Mouse (Mus musculus) limb, embryonic 15.5 days (tissue): ENCODE measurements around the gene Olfr65. TPM values are rescaled to one million over a fixed set of nuclear protein-coding genes. Genes with fewer than 3 reads are reported as not detected.

ENCODE experiments used
- ATAC-seq: fragments of 200-750 bp; cut with Nextera tagmentation; 2 replicates; pipeline ENCODE4 v1.8.0; 2017; ENCODE audit warnings: low read depth, moderate TSS enrichment; ENCODE audit not compliant: insufficient number of reproducible peaks, low FRiP score, low TSS enrichment
- H3K27ac ChIP-seq: fragments of 300-500 bp; sonication (generic); 2 replicates; pipeline ENCODE4 v1.5.1; 2015; ENCODE audit warnings: moderate library complexity, mild to moderate bottlenecking, inconsistent platforms
- H3K27me3 ChIP-seq: fragments of 300-500 bp; sonication (generic); 2 replicates; pipeline ENCODE4 v1.6.1; 2015; ENCODE audit warnings: inconsistent platforms
- H3K36me3 ChIP-seq: fragments of 300-500 bp; sonication (generic); 2 replicates; pipeline ENCODE4 v1.6.1; 2015; ENCODE audit warnings: inconsistent platforms
- H3K4me1 ChIP-seq: fragments of 300-500 bp; sonication (generic); 2 replicates; pipeline ENCODE4 v1.6.1; 2015; ENCODE audit warnings: inconsistent platforms
- H3K4me2 ChIP-seq: fragments of 300-500 bp; sonication (generic); 2 replicates; pipeline ENCODE4 v1.6.1; 2015; ENCODE audit warnings: mild to moderate bottlenecking, inconsistent platforms
- H3K4me3 ChIP-seq: fragments of 300-500 bp; sonication (generic); 2 replicates; pipeline ENCODE4 v1.5.1; 2015; ENCODE audit warnings: mild to moderate bottlenecking, inconsistent platforms
- H3K9ac ChIP-seq: fragments of 300-500 bp; sonication (generic); 2 replicates; pipeline ENCODE4 v1.6.1; 2015; ENCODE audit warnings: inconsistent platforms
- H3K9me3 ChIP-seq: fragments of 300-500 bp; sonication (generic); 2 replicates; pipeline ENCODE4 v1.6.1; 2016; ENCODE audit warnings: inconsistent platforms
- WGBS: fragments of 180-500 bp; shearing (Covaris S2); methylation state at CpG from one replicate; pipeline ENCODE4 v1.1.7; 2015; 5-methylcytosine and 5-hydroxymethylcytosine counted together
- polyA plus RNA-seq: library from polyadenylated mRNA; unstranded; fragments of >200 nt; fragmentation: Nextera tagmentation; extraction: Ambion mirVana; gene quantifications from 2 replicates; pipeline ENCODE4 v1.2.1, GENCODE M21; 2015

Gene Olfr65
- not detected in 2 replicates for polyA plus RNA-seq

DNA sequence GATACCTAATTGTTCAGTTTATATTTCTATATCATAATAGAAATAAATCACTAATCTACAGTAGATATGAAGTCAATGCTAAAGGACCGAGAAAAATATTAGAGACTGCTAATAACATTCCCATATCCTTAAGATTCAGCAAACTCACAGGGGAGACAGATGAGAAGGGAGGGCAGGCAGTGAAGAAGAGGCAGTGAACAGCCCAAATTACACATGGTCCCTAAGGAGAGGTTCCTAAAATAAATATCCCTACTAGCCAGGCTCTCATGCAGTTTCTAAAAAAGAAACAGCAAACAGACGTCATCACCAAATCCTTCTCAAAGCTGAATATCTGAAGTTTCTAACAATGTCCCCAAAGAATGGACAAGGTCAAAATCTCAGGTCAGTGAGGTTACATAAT, at the start of gene Olfr65:
Gene Olfr65 (plus strand): TSS at position 301 of the 400 bp plus-strand sequence.
- ATAC-seq, result no peak
- 81% methylated on average over 2 of the region's 2 CpGs for WGBS
- no peak within 1 kb of the TSS for H3K4me2 ChIP-seq

GRCm38 (mm10) chr7:103854669-103855068, 48.6 kb upstream of the Olfr65 start:
- H3K27ac ChIP-seq, result no peak overlapping the region
- ATAC-seq, result no peak
- H3K36me3 ChIP-seq, result no peaks in the 10 kb centered on the region
- H3K9me3 ChIP-seq, result no peaks in the 10 kb centered on the region
- H3K27me3 ChIP-seq, result no peaks in the 10 kb centered on the region
- H3K4me2 ChIP-seq, result no peak overlapping the region
- no peak overlapping the region for H3K9ac ChIP-seq
- H3K4me3 ChIP-seq, result no peak overlapping the region
- 72% methylated on average over 1 of the region's 1 CpGs for WGBS
- no peaks in the 10 kb centered on the region for H3K4me1 ChIP-seq

More for the DNA sequence above, at the start of gene Olfr65:
- Histone ChIP-seq H3K27me3 (no peaks in the 10 kb centered on the region), H3K27ac (no peak within 1 kb of the TSS), H3K9me3 (no peaks in the 10 kb centered on the region), H3K36me3 (no peaks in the 10 kb centered on the region), H3K4me1 (no peaks in the 10 kb centered on the region), H3K4me3 (no peak within 1 kb of the TSS), H3K9ac (no peak within 1 kb of the TSS)

- Histone ChIP-seq H3K4me2 (no peak overlapping the region), H3K9ac (no peak overlapping the region), H3K27me3 (no peaks in the 10 kb centered on the region), H3K9me3 (no peaks in the 10 kb centered on the region), H3K27ac (no peak overlapping the region), H3K4me3 (no peak overlapping the region), H3K36me3 (no peaks in the 10 kb centered on the region), H3K4me1 (no peaks in the 10 kb centered on the region)
- WGBS, result 58% methylated on average over 2 of the region's 2 CpGs
- no peak for ATAC-seq
Observed at GRCm38 (mm10) chr7:103859076-103859475, 44.2 kb upstream of the Olfr65 start.

- no peak overlapping the region for H3K9ac ChIP-seq
- no peaks in the 10 kb centered on the region for H3K9me3 ChIP-seq
- no peaks in the 10 kb centered on the region for H3K36me3 ChIP-seq
- no peaks in the 10 kb centered on the region for H3K27me3 ChIP-seq
- no peak for ATAC-seq
- H3K27ac ChIP-seq, result no peak overlapping the region
- H3K4me1 ChIP-seq, result no peaks in the 10 kb centered on the region
- WGBS, result 47% methylated on average over 1 of the region's 1 CpGs
- no peak overlapping the region for H3K4me2 ChIP-seq
- H3K4me3 ChIP-seq, result no peak overlapping the region
Observed at GRCm38 (mm10) chr7:103860855-103861254, 42.4 kb upstream of the Olfr65 start.

- Histone ChIP-seq H3K36me3 (no peaks in the 10 kb centered on the region), H3K27ac (no peak overlapping the region), H3K9ac (no peak overlapping the region), H3K4me2 (no peak overlapping the region), H3K4me3 (no peak overlapping the region), H3K4me1 (no peaks in the 10 kb centered on the region), H3K27me3 (no peaks in the 10 kb centered on the region), H3K9me3 (no peaks in the 10 kb centered on the region)
- ATAC-seq, result no peak
- WGBS, result 70% methylated on average over 3 of the region's 3 CpGs
Observed at GRCm38 (mm10) chr7:103861531-103861930, 41.8 kb upstream of the Olfr65 start.

GRCm38 (mm10) chr7:103865716-103866115, 37.6 kb upstream of the Olfr65 start:
- no peak for ATAC-seq
- no peaks in the 10 kb centered on the region for H3K27me3 ChIP-seq

DNA sequence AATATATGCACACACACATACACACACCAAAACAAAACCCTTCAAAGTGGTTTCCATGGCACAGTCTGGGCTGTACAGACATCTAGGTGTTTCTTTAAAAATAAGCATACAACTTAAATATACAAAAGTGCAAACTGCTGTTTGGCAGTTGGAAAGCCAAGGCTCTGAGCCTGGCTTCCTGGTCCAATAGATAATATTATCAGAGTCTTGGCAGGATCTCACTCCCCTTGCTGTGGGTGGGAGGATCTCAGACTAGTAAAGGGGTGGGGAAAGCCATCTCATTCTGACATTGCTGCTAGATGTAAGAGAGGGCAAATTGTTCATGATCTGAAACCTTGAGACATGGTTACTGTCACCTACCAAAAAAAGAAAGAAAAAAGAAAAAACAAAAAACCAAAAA, 32.6 kb upstream of the Olfr65 start:
- H3K27me3 ChIP-seq, result no peaks in the 10 kb centered on the region
- no peaks in the 10 kb centered on the region for H3K9me3 ChIP-seq
- no peaks in the 10 kb centered on the region for H3K4me1 ChIP-seq
- no peak overlapping the region for H3K27ac ChIP-seq
- no peak overlapping the region for H3K9ac ChIP-seq
- no peak overlapping the region for H3K4me3 ChIP-seq
- no peak overlapping the region for H3K4me2 ChIP-seq
- no peak for ATAC-seq
- no peaks in the 10 kb centered on the region for H3K36me3 ChIP-seq

More at GRCm38 (mm10) chr7:103865716-103866115, 37.6 kb upstream of the Olfr65 start:
- Histone ChIP-seq H3K27ac (no peak overlapping the region), H3K9ac (no peak overlapping the region), H3K9me3 (no peaks in the 10 kb centered on the region), H3K4me3 (no peak overlapping the region), H3K4me2 (no peak overlapping the region), H3K4me1 (no peaks in the 10 kb centered on the region), H3K36me3 (no peaks in the 10 kb centered on the region)

DNA sequence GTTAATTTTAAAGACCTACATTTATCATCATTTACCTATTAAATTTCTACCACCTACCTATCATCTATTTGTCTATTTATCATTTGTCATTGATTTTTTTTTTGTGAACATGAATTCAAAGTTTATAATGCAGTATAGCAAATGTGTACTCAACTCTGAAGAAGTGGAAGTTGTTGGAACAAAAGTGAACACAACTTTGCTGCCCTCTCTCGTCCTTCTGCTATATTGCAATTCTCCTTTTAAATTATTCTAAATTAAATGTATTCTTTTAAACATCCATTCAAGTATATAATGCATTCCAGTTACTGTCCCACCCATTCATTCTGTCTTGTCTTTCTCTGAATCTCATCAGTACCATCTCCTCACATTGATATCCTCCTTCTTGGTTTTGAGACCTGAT, 30.2 kb upstream of the Olfr65 start:
- Histone ChIP-seq H3K36me3 (no peaks in the 10 kb centered on the region), H3K4me1 (no peaks in the 10 kb centered on the region), H3K27me3 (no peaks in the 10 kb centered on the region), H3K4me3 (no peak overlapping the region), H3K9ac (no peak overlapping the region), H3K9me3 (no peaks in the 10 kb centered on the region), H3K4me2 (no peak overlapping the region), H3K27ac (no peak overlapping the region)
- WGBS, result 11% methylated on average over 1 of the region's 1 CpGs
- no peak for ATAC-seq

DNA sequence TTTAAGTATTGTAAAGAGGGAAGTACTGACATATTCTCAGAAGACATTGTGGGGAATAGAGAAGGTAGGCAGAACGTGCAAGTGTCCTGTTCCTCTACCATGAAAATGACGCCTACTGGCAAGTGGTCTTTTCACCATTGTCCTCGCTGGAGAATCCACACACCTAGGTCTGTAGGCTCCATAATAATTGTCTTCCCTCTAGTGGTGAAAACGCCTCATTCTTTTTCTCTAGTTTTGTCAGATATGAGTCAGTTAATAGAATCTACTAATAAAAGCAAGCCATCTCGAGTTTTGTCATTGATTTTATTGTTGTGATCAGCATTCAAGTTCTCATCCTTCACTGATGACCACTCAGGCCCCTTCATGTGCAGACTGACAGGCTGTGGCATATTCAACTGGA, 28.8 kb upstream of the Olfr65 start:
- no peak for ATAC-seq
- Histone ChIP-seq H3K36me3 (no peaks in the 10 kb centered on the region), H3K9ac (no peak overlapping the region), H3K4me2 (no peak overlapping the region), H3K4me3 (no peak overlapping the region), H3K27ac (no peak overlapping the region), H3K4me1 (no peaks in the 10 kb centered on the region), H3K9me3 (no peaks in the 10 kb centered on the region), H3K27me3 (no peaks in the 10 kb centered on the region)
- WGBS, result 41% methylated on average over 5 of the region's 5 CpGs

DNA sequence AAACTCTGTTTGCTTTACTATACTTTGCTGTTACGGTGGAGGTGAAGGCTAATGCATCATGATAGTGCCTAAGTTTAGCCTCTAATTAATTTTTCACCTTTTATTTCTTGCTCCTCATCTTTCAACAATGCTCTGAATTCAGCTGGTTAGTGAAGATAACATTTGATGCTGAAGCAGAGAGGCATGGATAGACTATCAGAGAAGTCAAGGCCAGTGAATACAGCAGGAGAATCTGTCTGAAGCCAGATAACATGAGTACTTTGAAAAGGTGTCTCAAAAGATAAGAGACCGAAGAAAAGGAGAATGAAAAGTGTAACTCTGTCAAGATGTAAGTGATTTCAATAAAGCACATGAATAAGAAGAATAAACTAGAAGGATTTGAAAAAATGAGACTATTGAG, 26.2 kb upstream of the Olfr65 start:
- no peak for ATAC-seq

GRCm38 (mm10) chr7:103886152-103886551, 17.1 kb upstream of the Olfr65 start, which contains the start of gene Olfr66:
Olfr66 (minus strand) TSS chr7:103886252.
- Histone ChIP-seq H3K9ac (no peak within 1 kb of the TSS), H3K9me3 (no peaks in the 10 kb centered on the region), H3K4me2 (no peak within 1 kb of the TSS), H3K36me3 (no peaks in the 10 kb centered on the region), H3K4me3 (no peak within 1 kb of the TSS), H3K4me1 (no peaks in the 10 kb centered on the region), H3K27me3 (no peaks in the 10 kb centered on the region), H3K27ac (no peak within 1 kb of the TSS)
- ATAC-seq, result no peak

More for the DNA sequence above, 26.2 kb upstream of the Olfr65 start:
- WGBS, result 77% methylated on average over 2 of the region's 2 CpGs
- Histone ChIP-seq H3K9me3 (no peaks in the 10 kb centered on the region), H3K4me1 (no peaks in the 10 kb centered on the region), H3K4me2 (no peak overlapping the region), H3K27me3 (no peaks in the 10 kb centered on the region), H3K9ac (no peak overlapping the region), H3K4me3 (no peak overlapping the region), H3K36me3 (no peaks in the 10 kb centered on the region), H3K27ac (no peak overlapping the region)

DNA sequence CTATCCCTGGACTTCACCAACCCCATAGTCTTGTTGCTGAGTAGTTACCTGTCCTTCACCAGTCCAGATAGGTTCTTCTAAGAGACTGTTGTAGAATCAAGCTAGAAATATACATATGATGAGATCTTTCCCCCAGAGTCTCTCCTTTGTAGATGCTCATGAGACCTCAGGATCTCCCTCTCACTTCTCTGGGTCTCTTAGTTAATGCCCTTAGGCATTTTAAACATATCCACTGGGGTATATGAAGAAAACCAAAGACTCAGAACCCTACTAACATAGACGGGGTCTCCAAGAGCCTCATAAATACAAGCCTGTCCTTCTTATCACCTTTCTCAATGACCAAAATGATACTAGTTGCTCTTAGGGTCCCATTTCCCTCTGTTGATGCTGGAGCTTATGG, 8.9 kb upstream of the Olfr65 start, which contains the start of gene Olfr64:
Gene Olfr64 (minus strand): TSS at position 101 of the 400 bp plus-strand sequence.
- Histone ChIP-seq H3K4me2 (no peak within 1 kb of the TSS), H3K4me1 (no peaks in the 10 kb centered on the region), H3K9ac (no peak within 1 kb of the TSS), H3K27me3 (no peaks in the 10 kb centered on the region), H3K9me3 (no peaks in the 10 kb centered on the region), H3K27ac (no peak within 1 kb of the TSS), H3K36me3 (no peaks in the 10 kb centered on the region), H3K4me3 (no peak within 1 kb of the TSS)
- ATAC-seq, result no peak
- 67% methylated on average over 1 of the region's 1 CpGs for WGBS

DNA sequence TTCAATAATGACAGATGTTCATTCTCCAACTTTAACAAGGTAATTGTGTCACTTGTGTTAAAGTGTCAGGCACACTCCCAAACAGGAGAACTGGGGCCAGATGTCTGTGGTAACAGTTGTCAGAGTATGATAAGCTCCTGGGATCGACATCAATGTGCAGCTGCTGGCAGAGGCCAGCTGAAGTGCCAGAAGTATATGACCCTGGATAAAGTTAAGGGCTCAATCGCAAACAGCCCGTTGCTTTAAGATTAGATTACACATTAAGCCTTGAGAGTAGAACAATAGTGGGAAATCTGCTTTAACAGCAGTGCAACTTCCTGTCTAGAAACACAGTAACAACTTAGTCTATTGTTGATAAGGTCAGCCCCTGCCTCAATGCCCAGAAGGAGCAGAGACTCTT, 6.8 kb downstream of the Olfr65 start:
- 21% methylated on average over 3 of the region's 3 CpGs for WGBS
- Histone ChIP-seq H3K27me3 (no peaks in the 10 kb centered on the region), H3K27ac (no peak overlapping the region), H3K4me1 (no peaks in the 10 kb centered on the region), H3K36me3 (no peaks in the 10 kb centered on the region), H3K4me3 (no peak overlapping the region), H3K9ac (no peak overlapping the region), H3K9me3 (no peaks in the 10 kb centered on the region), H3K4me2 (no peak overlapping the region)
- no peak for ATAC-seq
